Comparison of ENCODE assay signal across 11 mouse cellular contexts in genomic region chr8:120383713-120384112, GRCm38 (mm10).
A peak's percentile ranks its signal among the peaks of the same experiment; 100 is the strongest.
DNase-seq lines count a peak whose midpoint lies in the region; ATAC-seq and TF ChIP-seq lines count a peak whose summit lies in the region.
"Had no signal": no experiment of that assay in that cellular context is flagged by ENCODE, and none has a peak within 500 bp of the region (broad histone marks: within the 10 kb centered on the region; RNA-seq: fewer than 3 reads in every experiment).

No protein-coding gene starts in this region.

- H3K36me3 ChIP-seq in forebrain, embryonic 12.5 days (replicated peaks), result no peaks in the 10 kb centered on the region
- no peaks in the 10 kb centered on the region for H3K36me3 ChIP-seq in forebrain, postnatal 0 days (ENCODE audit: insufficient read depth)
- no peaks in the 10 kb centered on the region for H3K36me3 ChIP-seq in lung, embryonic 16.5 days (ENCODE audit: control insufficient read depth, insufficient read depth, low read length)
- H3K36me3 ChIP-seq in lung, postnatal 0 days (ENCODE audit: insufficient read depth, low read length), result no peaks in the 10 kb centered on the region
- H3K36me3 ChIP-seq in stomach, embryonic 14.5 days (ENCODE audit: control insufficient read depth, insufficient read depth, low read length), result no peaks in the 10 kb centered on the region

- H3K9me3 ChIP-seq in forebrain, embryonic 12.5 days, result no peaks in the 10 kb centered on the region
- H3K9me3 ChIP-seq in forebrain, postnatal 0 days (ENCODE audit: low read length), result no peaks in the 10 kb centered on the region
- no peaks in the 10 kb centered on the region for H3K9me3 ChIP-seq in lung, embryonic 16.5 days (ENCODE audit: control insufficient read depth, low read length)
- H3K9me3 ChIP-seq in lung, postnatal 0 days (ENCODE audit: low read length), result no peaks in the 10 kb centered on the region
- H3K9me3 ChIP-seq in stomach, embryonic 14.5 days (ENCODE audit: control insufficient read depth, low read depth, low read length), result no peaks in the 10 kb centered on the region

- no peak overlapping the region for H3K9ac ChIP-seq in forebrain, embryonic 12.5 days
- H3K9ac ChIP-seq in forebrain, postnatal 0 days, result no peak overlapping the region
- peak overlapping the region; percentile 17; the same call in 1 of the 2 replicates for H3K9ac ChIP-seq in lung, embryonic 16.5 days (ENCODE audit: low read length)
- H3K9ac ChIP-seq in lung, postnatal 0 days (replicated peaks; ENCODE audit: low read depth), result no peak overlapping the region
- H3K9ac ChIP-seq in stomach, embryonic 14.5 days (replicated peaks; ENCODE audit: low read depth, low read length), result no peak overlapping the region
- H3K9ac ChIP-seq: liver, embryonic 14.5 days had no signal

- peak overlapping the region; percentile 84; the same call in 1 of the 2 replicates for H3K27ac ChIP-seq in forebrain, embryonic 12.5 days
- no peak overlapping the region for H3K27ac ChIP-seq in forebrain, postnatal 0 days (ENCODE audit: low read depth, low read length)
- peak overlapping the region; percentile 89 for H3K27ac ChIP-seq in lung, embryonic 16.5 days (ENCODE audit: low read length)
- no peak overlapping the region for H3K27ac ChIP-seq in lung, postnatal 0 days (ENCODE audit: low read length)
- peak overlapping the region; percentile 10; the same call in 1 of the 2 replicates for H3K27ac ChIP-seq in stomach, embryonic 14.5 days (ENCODE audit: low read length)
- H3K27ac ChIP-seq: liver, embryonic 14.5 days had no signal

- no peak for TF ChIP-seq EP300 in lung, postnatal 0 days (IDR thresholded peaks at IDR 0.05)

- peaks cover 53% of the 10 kb centered on the region for H3K4me1 ChIP-seq in forebrain, embryonic 12.5 days
- H3K4me1 ChIP-seq in forebrain, postnatal 0 days (ENCODE audit: insufficient read depth), result peaks cover 25% of the 10 kb centered on the region
- H3K4me1 ChIP-seq in lung, embryonic 16.5 days (replicated peaks; ENCODE audit: control insufficient read depth, insufficient read depth, low read length), result peaks cover 29% of the 10 kb centered on the region
- peaks cover 17% of the 10 kb centered on the region for H3K4me1 ChIP-seq in lung, postnatal 0 days (ENCODE audit: insufficient read depth, low read depth, low read length)
- H3K4me1 ChIP-seq in stomach, embryonic 14.5 days (ENCODE audit: control insufficient read depth, insufficient read depth, low read length), result peaks cover 23% of the 10 kb centered on the region

- peaks cover 9% of the 10 kb centered on the region; the same call in 1 of the 2 replicates for H3K27me3 ChIP-seq in forebrain, embryonic 12.5 days
- no peaks in the 10 kb centered on the region for H3K27me3 ChIP-seq in forebrain, postnatal 0 days (ENCODE audit: insufficient read depth, low read length)
- H3K27me3 ChIP-seq in lung, embryonic 16.5 days (ENCODE audit: control insufficient read depth, insufficient read depth, low read depth, low read length), result no peaks in the 10 kb centered on the region
- no peaks in the 10 kb centered on the region for H3K27me3 ChIP-seq in lung, postnatal 0 days (replicated peaks; ENCODE audit: insufficient read depth, low read length)
- H3K27me3 ChIP-seq in stomach, embryonic 14.5 days (ENCODE audit: control insufficient read depth, insufficient read depth, low read length), result no peaks in the 10 kb centered on the region

- WGBS in forebrain, embryonic 12.5 days, result 46% methylated on average over 6 of the region's 6 CpGs
- 49% methylated on average over 6 of the region's 6 CpGs for WGBS in forebrain, postnatal 0 days
- WGBS in lung, embryonic 16.5 days, result 47% methylated on average over 6 of the region's 6 CpGs
- WGBS in lung, postnatal 0 days, result 50% methylated on average over 5 of the region's 6 CpGs
- WGBS in stomach, embryonic 14.5 days, result 44% methylated on average over 6 of the region's 6 CpGs

- no peak overlapping the region for H3K4me2 ChIP-seq in forebrain, embryonic 12.5 days
- H3K4me2 ChIP-seq in forebrain, postnatal 0 days (ENCODE audit: low read depth), result no peak overlapping the region
- H3K4me2 ChIP-seq in lung, embryonic 16.5 days (ENCODE audit: low read depth, low read length), result no peak overlapping the region
- no peak overlapping the region for H3K4me2 ChIP-seq in lung, postnatal 0 days (replicated peaks; ENCODE audit: low read depth, low read length)
- no peak overlapping the region for H3K4me2 ChIP-seq in stomach, embryonic 14.5 days (replicated peaks; ENCODE audit: low read depth, low read length)

- no peak for ATAC-seq in forebrain, embryonic 12.5 days (ENCODE audit: low FRiP score)
- no peak for ATAC-seq in forebrain, postnatal 0 days
- no peak for ATAC-seq in lung, embryonic 16.5 days (ENCODE audit: low read depth)
- no peak for ATAC-seq in lung, postnatal 0 days
- 0 out of 2 replicates have a peak, but pooled peaks have one; percentile 6 for ATAC-seq in granulocyte monocyte progenitor cell, adult 5-6 weeks (replicated peaks; ENCODE audit: poor library complexity, severe bottlenecking)
- no peak for ATAC-seq in stomach, embryonic 14.5 days (ENCODE audit: insufficient number of reproducible peaks, insufficient read depth, low FRiP score, low read depth)
- ATAC-seq: activated CD4-positive, CD25-positive, alpha-beta regulatory T cell, adult 4 months had no signal

- no peak for TF ChIP-seq CTCF in forebrain, postnatal 0 days (IDR thresholded peaks at IDR 0.05; ENCODE audit: low read depth)
- TF ChIP-seq CTCF in lung, postnatal 0 days (IDR thresholded peaks at IDR 0.05), result no peak

- H3K4me3 ChIP-seq in forebrain, embryonic 12.5 days (replicated peaks), result no peak overlapping the region
- no peak overlapping the region for H3K4me3 ChIP-seq in forebrain, postnatal 0 days (ENCODE audit: low read depth, low read length)
- H3K4me3 ChIP-seq in lung, embryonic 16.5 days (ENCODE audit: low read length), result no peak overlapping the region
- H3K4me3 ChIP-seq in lung, postnatal 0 days (ENCODE audit: low read depth, low read length), result no peak overlapping the region
- H3K4me3 ChIP-seq in stomach, embryonic 14.5 days (ENCODE audit: low read depth, low read length), result no peak overlapping the region
- H3K4me3 ChIP-seq: myocyte had no signal

- DNase-seq in forebrain, postnatal 0 days, result no peak
- DNase-seq in lung, postnatal 0 days (ENCODE audit: low spot score), result no peak
- DNase-seq in right cerebral cortex, adult 2 months (ENCODE audit: low spot score in 2 of 2), result no peak
- no peak for DNase-seq in adrenal gland, postnatal 4 days (ENCODE audit: low spot score in 2 of 2)

Comparison
In these comparisons a context has a peak if more than half of its experiments do, and no peak if none do; other contexts are left out.
1. H3K27ac ChIP-seq: peak in forebrain, embryonic 12.5 days (single experiment), lung, embryonic 16.5 days (single experiment) and stomach, embryonic 14.5 days (single experiment); none in forebrain, postnatal 0 days (single experiment) and lung, postnatal 0 days (single experiment).